Mouse (Mus musculus) right cerebral cortex, postnatal 25 days (tissue): ENCODE measurements around the gene Ffar4.
A peak's percentile ranks its signal among the peaks of the same experiment; 100 is the strongest.

Experiments used
- DNase-seq: peaks from one replicate; pipeline ENCODE4 v3.0.0; 2022

The Ffar4 gene

GRCm38 (mm10) chr19:38096858-38097758, at the start of gene Ffar4:
Gene Ffar4 (plus strand): TSS chr19:38097071.
- no peak for DNase-seq

GRCm38 (mm10) chr19:38049686-38050085, 47.2 kb upstream of the Ffar4 start:
- DNase-seq = no peak

- DNase-seq = no peak
Measured at GRCm38 (mm10) chr19:38053227-38054041, 43.4 kb upstream of the Ffar4 start.

GRCm38 (mm10) chr19:38054149-38054719, 42.6 kb upstream of the Ffar4 start:
- peak; percentile 70 for DNase-seq

GRCm38 (mm10) chr19:38054720-38055192, 42.1 kb upstream of the Ffar4 start, which contains the start of gene Cep55:
Gene Cep55 (plus strand): TSS chr19:38055011.
- DNase-seq = peak; percentile 91

- DNase-seq = no peak
Measured at GRCm38 (mm10) chr19:38055798-38056197, 41.1 kb upstream of the Ffar4 start.

GRCm38 (mm10) chr19:38056276-38056675, 40.6 kb upstream of the Ffar4 start:
- no peak for DNase-seq

- no peak for DNase-seq
Measured at GRCm38 (mm10) chr19:38056931-38057330, 39.9 kb upstream of the Ffar4 start.

- DNase-seq = no peak
Measured at GRCm38 (mm10) chr19:38063201-38063600, 33.7 kb upstream of the Ffar4 start.

GRCm38 (mm10) chr19:38064051-38064450, 32.8 kb upstream of the Ffar4 start:
- DNase-seq = no peak

- DNase-seq = no peak
Measured at GRCm38 (mm10) chr19:38073226-38073625, 23.6 kb upstream of the Ffar4 start.

GRCm38 (mm10) chr19:38075051-38075450, 21.8 kb upstream of the Ffar4 start:
- DNase-seq = no peak

- no peak for DNase-seq
Measured at GRCm38 (mm10) chr19:38076251-38076650, 20.6 kb upstream of the Ffar4 start.

GRCm38 (mm10) chr19:38077851-38078540, 18.9 kb upstream of the Ffar4 start:
- no peak for DNase-seq

GRCm38 (mm10) chr19:38081361-38081760, 15.5 kb upstream of the Ffar4 start:
- DNase-seq = no peak

GRCm38 (mm10) chr19:38082931-38083525, 13.8 kb upstream of the Ffar4 start:
- no peak for DNase-seq

GRCm38 (mm10) chr19:38085841-38086240, 11.0 kb upstream of the Ffar4 start:
- no peak for DNase-seq

- peak; percentile 10 for DNase-seq
Measured at GRCm38 (mm10) chr19:38086948-38087551, 9.8 kb upstream of the Ffar4 start.

GRCm38 (mm10) chr19:38089358-38089757, 7.5 kb upstream of the Ffar4 start:
- no peak for DNase-seq

GRCm38 (mm10) chr19:38091512-38091985, 5.3 kb upstream of the Ffar4 start:
- DNase-seq = no peak

GRCm38 (mm10) chr19:38096231-38096630, 640 bp upstream of the Ffar4 start:
- no peak for DNase-seq

GRCm38 (mm10) chr19:38107871-38108270, 11.0 kb downstream of the Ffar4 start:
- no peak for DNase-seq
